Mouse (Mus musculus) erythroblast, embryonic 14.5 days (primary cell): ENCODE data around the gene Polr3g. TPM values are rescaled to one million over a fixed set of nuclear protein-coding genes. Genes with fewer than 3 reads are reported as not detected.
A peak's percentile ranks its signal among the peaks of the same experiment; 100 is the strongest.

ENCODE experiments used
- H3K27me3 ChIP-seq: 2 replicates; pipeline ENCODE4 v1.6.1; 2012; ENCODE audit warnings: inconsistent platforms; ENCODE audit not compliant: control insufficient read depth
- H3K36me3 ChIP-seq: 2 replicates; pipeline ENCODE4 v1.6.1; 2012; ENCODE audit warnings: mild to moderate bottlenecking, inconsistent platforms; ENCODE audit not compliant: control insufficient read depth
- H3K4me1 ChIP-seq: 2 replicates; pipeline ENCODE4 v1.6.1; 2012; ENCODE audit warnings: inconsistent platforms; ENCODE audit not compliant: control insufficient read depth
- H3K4me3 ChIP-seq: replicated peaks from 2 replicates; pipeline ENCODE3; 2012; ENCODE audit warnings: moderate library complexity, mild to moderate bottlenecking, inconsistent platforms
- H3K9me3 ChIP-seq: 2 replicates; pipeline ENCODE4 v1.6.1; 2012; ENCODE audit warnings: low read length, inconsistent platforms, mixed read lengths; ENCODE audit not compliant: control insufficient read depth
- GATA1 ChIP-seq: IDR thresholded peaks from 2 replicates; pipeline ENCODE4 v1.6.1; 2012; ENCODE audit warnings: low read length, inconsistent platforms, mixed read lengths
- TAL1 ChIP-seq: IDR thresholded peaks from 3 replicates; pipeline ENCODE4 v1.6.1; 2012; ENCODE audit warnings: low read length, inconsistent platforms, mixed read lengths
- polyA plus RNA-seq: library from polyadenylated mRNA; stranded (reverse); fragments of >175 nt; gene quantifications from 2 replicates; pipeline ENCODE4 v1.2.3, GENCODE M21; 2012

The Polr3g gene
- polyA plus RNA-seq, 1 experiment: 0.09 TPM

DNA sequence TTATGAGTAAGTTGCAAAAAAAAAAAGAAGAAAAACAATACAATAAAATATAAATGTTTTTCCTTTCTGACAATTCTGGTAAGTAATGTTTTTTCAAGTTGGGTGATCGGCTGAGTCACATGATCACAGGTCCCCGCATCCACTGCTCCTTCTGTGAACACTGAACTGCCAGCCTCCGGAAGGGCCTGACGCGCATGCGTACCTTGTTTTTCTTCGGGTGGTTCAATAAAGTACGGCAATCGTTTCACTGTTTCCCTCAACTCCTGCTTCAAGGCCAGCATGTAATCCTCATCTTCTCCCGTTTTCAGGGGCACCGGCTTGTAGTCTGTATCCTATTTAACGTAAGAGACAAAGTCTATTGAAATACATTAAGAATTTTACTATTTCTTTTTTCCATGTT, 16.4 kb downstream of the Polr3g start:
- TF ChIP-seq TAL1 (no peak), GATA1 (no peak)

DNA sequence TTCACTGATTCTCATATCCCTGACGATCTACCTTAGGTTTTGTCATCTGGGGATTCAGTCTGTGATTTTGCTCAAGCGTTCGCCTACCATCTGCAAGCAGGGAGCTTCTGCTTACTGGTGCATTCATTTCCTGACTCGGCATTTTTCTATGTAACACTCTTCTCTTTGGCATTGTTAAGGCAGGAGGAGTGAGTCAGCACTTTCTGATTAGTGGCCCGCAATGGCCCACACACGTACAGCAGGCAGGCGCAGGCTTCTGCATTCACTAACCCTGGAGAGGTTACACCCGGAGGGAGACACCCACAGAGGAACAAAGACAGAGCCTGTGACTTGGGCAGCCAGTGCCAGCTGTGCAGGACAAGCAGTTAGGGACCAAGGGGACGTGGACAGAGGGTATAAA, 19.2 kb downstream of the Polr3g start:
- no peak for TF ChIP-seq GATA1
- TF ChIP-seq TAL1: no peak
- Histone ChIP-seq H3K4me1 (peaks cover 41% of the 10 kb centered on the region), H3K36me3 (peaks cover 47% of the 10 kb centered on the region), H3K9me3 (peaks cover 3% of the 10 kb centered on the region), H3K4me3 (no peak overlapping the region), H3K27me3 (no peaks in the 10 kb centered on the region)

More for the DNA sequence above, 16.4 kb downstream of the Polr3g start:
- Histone ChIP-seq H3K4me3 (no peak overlapping the region), H3K36me3 (peaks cover 48% of the 10 kb centered on the region), H3K9me3 (peaks cover 3% of the 10 kb centered on the region), H3K4me1 (peaks cover 38% of the 10 kb centered on the region), H3K27me3 (no peaks in the 10 kb centered on the region)

DNA sequence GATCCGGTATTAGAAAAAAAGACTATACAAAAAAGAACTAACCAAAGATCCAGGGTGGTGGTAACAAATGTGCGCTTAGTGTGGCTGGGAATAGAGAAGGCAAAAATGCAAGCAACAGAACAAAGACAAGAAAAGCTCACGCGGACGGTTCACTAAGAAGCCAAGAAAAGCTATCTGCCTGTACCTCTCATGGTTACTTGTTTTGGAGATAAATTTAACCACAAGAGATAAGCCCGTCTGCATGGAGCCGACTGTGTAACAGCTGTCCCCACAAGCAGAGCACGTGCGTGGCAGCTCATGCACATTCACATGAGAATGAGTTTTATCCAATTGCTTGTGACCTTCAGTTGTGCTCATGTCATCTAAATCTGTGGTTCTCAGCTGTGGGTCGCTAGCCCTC, 20.3 kb downstream of the Polr3g start:
- H3K4me1 ChIP-seq: peaks cover 39% of the 10 kb centered on the region

DNA sequence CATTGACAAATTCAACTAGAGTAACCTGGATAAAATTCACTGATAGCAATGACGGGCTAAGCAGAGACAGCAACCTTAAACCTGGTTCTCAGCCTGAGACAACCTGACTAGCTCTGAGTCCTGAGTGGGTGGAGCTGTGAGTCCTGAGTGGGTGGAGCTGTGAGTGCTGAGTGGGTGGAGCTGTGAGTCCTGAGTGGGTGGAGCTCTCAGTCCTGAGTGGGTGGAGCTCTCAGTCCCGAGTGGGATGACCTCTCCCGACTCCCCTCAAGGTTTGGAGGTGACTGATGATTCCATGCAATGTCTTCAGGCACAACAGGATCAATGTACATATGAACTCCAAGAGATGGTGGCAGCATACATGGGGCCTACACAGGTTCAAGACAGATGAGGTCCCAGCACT, 21.2 kb downstream of the Polr3g start:
- no peak for TF ChIP-seq GATA1
- no peak for TF ChIP-seq TAL1
- H3K36me3 ChIP-seq: peaks cover 49% of the 10 kb centered on the region
- H3K4me3 ChIP-seq: no peak overlapping the region
- no peaks in the 10 kb centered on the region for H3K27me3 ChIP-seq
- H3K9me3 ChIP-seq: peaks cover 3% of the 10 kb centered on the region
- H3K4me1 ChIP-seq: peaks cover 39% of the 10 kb centered on the region

More for the DNA sequence above, 20.3 kb downstream of the Polr3g start:
- Histone ChIP-seq H3K27me3 (no peaks in the 10 kb centered on the region), H3K9me3 (peaks cover 3% of the 10 kb centered on the region), H3K36me3 (peaks cover 50% of the 10 kb centered on the region), H3K4me3 (peak overlapping the region; percentile 35)
- no peak for TF ChIP-seq TAL1
- TF ChIP-seq GATA1: no peak

DNA sequence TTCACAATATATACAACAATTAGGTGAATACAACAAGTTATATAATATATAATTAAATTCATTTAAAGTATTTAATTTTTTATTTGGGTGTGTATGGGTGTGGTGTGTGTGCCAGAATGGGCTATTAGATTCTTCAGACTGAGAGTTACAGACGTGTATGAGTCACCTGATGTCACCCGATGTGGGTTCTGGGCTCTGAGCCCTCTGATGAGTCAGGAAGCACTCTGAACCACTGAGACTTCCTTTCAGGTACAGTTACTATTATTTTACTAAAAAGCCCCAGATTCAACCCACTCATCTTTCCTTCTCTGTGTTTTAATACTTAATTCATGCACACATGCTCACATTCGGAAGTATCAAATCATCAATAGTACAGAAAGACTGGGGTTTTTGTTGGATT, 25.9 kb downstream of the Polr3g start:
- Histone ChIP-seq H3K4me1 (peaks cover 16% of the 10 kb centered on the region), H3K9me3 (peaks cover 3% of the 10 kb centered on the region), H3K36me3 (peaks cover 60% of the 10 kb centered on the region), H3K27me3 (no peaks in the 10 kb centered on the region), H3K4me3 (no peak overlapping the region)
- TF ChIP-seq TAL1: no peak

DNA sequence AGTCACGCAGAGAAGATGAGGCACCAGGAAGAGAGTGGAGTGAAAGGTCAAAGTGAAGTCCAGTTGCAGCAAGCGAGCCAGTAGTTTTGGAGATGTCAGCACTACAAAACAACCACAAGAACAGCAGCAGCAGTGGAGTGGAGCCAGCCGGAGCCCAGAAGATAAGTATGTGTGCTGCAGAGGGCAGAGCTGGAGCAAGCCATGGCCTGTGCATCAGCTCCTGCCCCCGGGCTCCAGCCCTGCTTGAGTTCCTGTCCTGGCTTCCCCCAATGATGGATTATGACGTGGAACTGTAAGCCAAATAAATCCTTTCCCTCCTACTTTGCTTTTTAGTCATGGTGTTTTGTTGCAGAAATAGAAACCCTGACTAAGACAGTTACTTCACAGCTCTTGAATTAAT, 26.6 kb downstream of the Polr3g start:
- TF ChIP-seq TAL1: no peak
- no peak for TF ChIP-seq GATA1
- H3K4me1 ChIP-seq: peaks cover 10% of the 10 kb centered on the region
- no peaks in the 10 kb centered on the region for H3K9me3 ChIP-seq
- H3K4me3 ChIP-seq: no peak overlapping the region
- peaks cover 59% of the 10 kb centered on the region for H3K36me3 ChIP-seq
- H3K27me3 ChIP-seq: no peaks in the 10 kb centered on the region

DNA sequence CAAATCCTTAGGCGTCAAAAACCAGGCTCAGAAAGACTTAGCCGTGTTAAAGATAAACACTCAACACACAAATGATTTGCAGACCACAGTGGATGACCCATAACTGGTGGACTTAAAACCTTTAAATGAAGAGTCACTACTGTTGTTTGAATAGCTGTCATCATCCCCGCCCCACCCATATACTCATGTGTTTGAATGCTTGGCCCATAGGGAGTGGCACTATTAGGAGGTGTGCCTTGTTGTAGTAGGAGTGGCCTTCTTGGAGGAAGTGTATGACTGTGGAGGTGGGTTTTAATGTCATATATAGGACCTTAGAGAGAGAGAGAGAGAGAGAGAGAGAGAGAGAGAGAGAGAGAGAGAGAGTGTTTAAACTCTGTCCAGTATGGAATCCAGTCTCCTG, 27.7 kb downstream of the Polr3g start:
- TF ChIP-seq GATA1 (no peak), TAL1 (no peak)
- H3K9me3 ChIP-seq: no peaks in the 10 kb centered on the region
- H3K36me3 ChIP-seq: peaks cover 59% of the 10 kb centered on the region
- no peaks in the 10 kb centered on the region for H3K27me3 ChIP-seq
- H3K4me1 ChIP-seq: peaks cover 8% of the 10 kb centered on the region
- no peak overlapping the region for H3K4me3 ChIP-seq

DNA sequence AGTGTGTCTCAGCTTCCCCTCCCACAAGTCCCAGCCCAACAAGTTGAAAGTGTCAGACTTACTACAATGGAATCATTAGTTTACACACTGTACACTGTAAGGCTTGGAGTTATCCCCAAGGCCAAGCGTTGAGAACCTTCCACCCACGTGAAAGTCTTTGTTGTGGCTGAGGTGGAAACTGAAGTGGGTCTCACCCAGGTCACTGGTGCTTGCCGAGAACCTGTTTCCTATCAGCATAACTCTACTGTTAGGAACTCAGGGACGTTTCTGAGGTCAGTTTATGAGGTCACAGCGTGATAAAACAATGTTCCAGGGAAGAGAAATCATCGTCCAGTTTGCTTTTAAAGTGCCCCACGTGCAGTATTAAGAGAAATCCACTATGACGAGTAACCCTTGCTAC, 35.5 kb downstream of the Polr3g start:
- TF ChIP-seq GATA1: no peak
- TF ChIP-seq TAL1: no peak
- no peak overlapping the region for H3K4me3 ChIP-seq
- no peaks in the 10 kb centered on the region for H3K27me3 ChIP-seq
- H3K4me1 ChIP-seq: no peaks in the 10 kb centered on the region; the same call in 1 of the 2 replicates
- H3K36me3 ChIP-seq: peaks cover 83% of the 10 kb centered on the region
- H3K9me3 ChIP-seq: no peaks in the 10 kb centered on the region

DNA sequence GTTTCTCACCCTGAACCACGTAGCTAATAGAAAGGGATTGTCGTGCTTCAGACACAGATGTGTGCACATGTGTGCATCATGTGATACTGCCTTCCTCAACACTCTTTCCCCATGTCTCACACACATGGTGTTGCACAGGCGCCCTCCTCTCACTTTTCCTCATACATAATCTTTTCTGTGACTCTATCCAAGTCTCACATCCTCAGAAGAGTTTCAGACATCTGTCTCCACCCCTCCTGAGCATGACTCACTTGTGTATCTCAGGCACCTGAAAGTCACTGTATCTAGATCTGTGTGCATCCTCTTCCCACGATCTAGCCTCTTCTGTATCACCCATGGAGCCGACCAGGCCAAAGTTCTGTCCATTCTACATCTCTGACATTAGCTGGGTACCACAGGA, 43.1 kb downstream of the Polr3g start:
- H3K9me3 ChIP-seq: no peaks in the 10 kb centered on the region
- H3K36me3 ChIP-seq: peaks cover 88% of the 10 kb centered on the region
- no peaks in the 10 kb centered on the region for H3K27me3 ChIP-seq
- no peak overlapping the region for H3K4me3 ChIP-seq
- no peak for TF ChIP-seq GATA1
- TF ChIP-seq TAL1: no peak
- H3K4me1 ChIP-seq: peaks cover 32% of the 10 kb centered on the region

DNA sequence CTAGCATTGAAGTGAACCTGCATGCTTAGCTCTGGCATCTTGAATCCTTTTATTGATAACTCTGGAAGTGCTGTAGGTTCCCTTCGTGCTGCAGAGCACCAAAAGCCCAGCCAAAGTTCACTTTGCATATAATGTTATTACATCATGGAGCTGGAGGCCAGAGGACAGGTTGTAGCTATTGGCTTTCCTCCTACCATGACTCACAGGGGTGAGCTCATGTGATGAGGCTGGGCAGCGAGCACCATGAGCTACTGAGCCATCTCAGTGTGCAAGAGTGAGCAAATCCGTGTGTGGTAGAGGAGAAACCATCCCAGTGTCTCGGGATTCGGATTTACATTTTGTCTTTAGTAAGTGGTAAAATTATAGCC, 46.5 kb downstream of the Polr3g start:
- no peak for TF ChIP-seq TAL1
- TF ChIP-seq GATA1: no peak
- Histone ChIP-seq H3K27me3 (no peaks in the 10 kb centered on the region), H3K4me3 (no peak overlapping the region), H3K9me3 (no peaks in the 10 kb centered on the region), H3K36me3 (peaks cover 86% of the 10 kb centered on the region), H3K4me1 (peaks cover 55% of the 10 kb centered on the region)
